Mouse (Mus musculus): ENCODE measurements at regions not wholly inside any gene's neighbourhood (a gene's known extent, or its start where the extent isn't known, plus 50 kb on each side); places are given as distances from the start of the nearest gene placed in this dataset.
A peak's percentile ranks its signal among the peaks of the same experiment; 100 is the strongest.

- DNase-seq: no peak
- intact Hi-C loops (cut with DNase I): no loop called here
Measured at GRCm38 (mm10) chr7:93136061-93136460, 56.4 kb downstream of the Fam181b start.

GRCm38 (mm10) chr7:93147379-93147778 is 67.7 kb downstream of the Fam181b start:
- peak in 1 of 2 experiments; percentile 1 for DNase-seq
- intact Hi-C loops (cut with DNase I): no loop called here

GRCm38 (mm10) chr7:93151321-93151720 is 71.7 kb downstream of the Fam181b start:
- intact Hi-C loops (cut with DNase I): no loop called here
- no peak for DNase-seq

GRCm38 (mm10) chr7:93197106-93197505 is 117.4 kb downstream of the Fam181b start:
- DNase-seq: no peak
- intact Hi-C loops (cut with DNase I): no loop called here

Measured in heart, postnatal 14 days (tissue).